In genomic region chr2:91283972-91284371, GRCm38 (mm10) we compare ENCODE assay signal across 17 mouse cellular contexts. TPM values are rescaled to one million over a fixed set of nuclear protein-coding genes. Genes with fewer than 3 reads are reported as not detected.
DNase-seq lines count a peak whose midpoint lies in the region; ATAC-seq and TF ChIP-seq lines count a peak whose summit lies in the region.
"Had no signal": no experiment of that assay in that cellular context is flagged by ENCODE, and none has a peak within 500 bp of the region (broad histone marks: within the 10 kb centered on the region; RNA-seq: fewer than 3 reads in every experiment).

No protein-coding gene starts in this region.

- no peak overlapping the region for H3K4me2 ChIP-seq in hindbrain, postnatal 0 days (ENCODE audit: low read depth, low read length)
- no peak overlapping the region for H3K4me2 ChIP-seq in hindbrain, embryonic 16.5 days (ENCODE audit: low read length)
- H3K4me2 ChIP-seq in midbrain, embryonic 15.5 days, result no peak overlapping the region
- no peak overlapping the region for H3K4me2 ChIP-seq in midbrain, postnatal 0 days (ENCODE audit: low read depth, low read length, poor library complexity, severe bottlenecking)
- no peak overlapping the region for H3K4me2 ChIP-seq in stomach, embryonic 16.5 days (ENCODE audit: low read depth, low read length)
- H3K4me2 ChIP-seq: heart, embryonic 15.5 days; hindbrain, embryonic 12.5 days had no signal

- H3K36me3 ChIP-seq in hindbrain, postnatal 0 days (ENCODE audit: insufficient read depth, low read length), result no peaks in the 10 kb centered on the region; the same call in 1 of the 2 replicates
- no peaks in the 10 kb centered on the region; the same call in 1 of the 2 replicates for H3K36me3 ChIP-seq in hindbrain, embryonic 16.5 days (ENCODE audit: control insufficient read depth, insufficient read depth, low read length)
- no peaks in the 10 kb centered on the region for H3K36me3 ChIP-seq in midbrain, embryonic 15.5 days (replicated peaks)
- peaks cover 7% of the 10 kb centered on the region; the same call in 1 of the 2 replicates for H3K36me3 ChIP-seq in midbrain, postnatal 0 days (ENCODE audit: insufficient read depth, low read length)
- H3K36me3 ChIP-seq in stomach, embryonic 16.5 days (ENCODE audit: control insufficient read depth, insufficient read depth, low read length), result no peaks in the 10 kb centered on the region
- H3K36me3 ChIP-seq: heart, embryonic 15.5 days had no signal

- H3K9ac ChIP-seq in hindbrain, postnatal 0 days (replicated peaks; ENCODE audit: low read length), result no peak overlapping the region
- no peak overlapping the region for H3K9ac ChIP-seq in hindbrain, embryonic 16.5 days (ENCODE audit: low read depth, low read length)
- H3K9ac ChIP-seq in midbrain, embryonic 15.5 days, result no peak overlapping the region
- no peak overlapping the region for H3K9ac ChIP-seq in midbrain, postnatal 0 days (replicated peaks; ENCODE audit: low read length, poor library complexity, severe bottlenecking)
- no peak overlapping the region for H3K9ac ChIP-seq in stomach, embryonic 16.5 days (ENCODE audit: low read length)
- H3K9ac ChIP-seq: hindbrain, embryonic 12.5 days had no signal

- peak overlapping the region; percentile 72; the same call in 1 of the 2 replicates for H3K27ac ChIP-seq in hindbrain, postnatal 0 days
- H3K27ac ChIP-seq in hindbrain, embryonic 16.5 days (ENCODE audit: low read depth, low read length), result no peak overlapping the region
- peak overlapping the region; percentile 32; the same call in 1 of the 2 replicates for H3K27ac ChIP-seq in midbrain, embryonic 15.5 days
- H3K27ac ChIP-seq in midbrain, postnatal 0 days (ENCODE audit: low read depth, low read length), result no peak overlapping the region
- peak overlapping the region; percentile 74; the same call in 1 of the 2 replicates for H3K27ac ChIP-seq in stomach, embryonic 16.5 days (ENCODE audit: low read length)
- H3K27ac ChIP-seq: hindbrain, embryonic 12.5 days; midbrain, embryonic 10.5 days had no signal

- no peak for ATAC-seq in hindbrain, postnatal 0 days
- ATAC-seq in hindbrain, embryonic 16.5 days, result no peak
- no peak for ATAC-seq in midbrain, embryonic 15.5 days (replicated peaks)
- ATAC-seq in midbrain, postnatal 0 days (ENCODE audit: low FRiP score), result no peak
- ATAC-seq in stomach, embryonic 16.5 days (ENCODE audit: insufficient read depth, low FRiP score), result no peak
- no peak for ATAC-seq in inflammation-experienced regulatory T-cells, adult 6 months
- ATAC-seq: Patski had no signal

- 70% methylated on average over 3 of the region's 3 CpGs for WGBS in hindbrain, postnatal 0 days
- WGBS in hindbrain, embryonic 16.5 days, result 82% methylated on average over 3 of the region's 3 CpGs
- WGBS in midbrain, embryonic 15.5 days, result 80% methylated on average over 3 of the region's 3 CpGs
- WGBS in midbrain, postnatal 0 days, result 76% methylated on average over 3 of the region's 3 CpGs
- 75% methylated on average over 3 of the region's 3 CpGs for WGBS in stomach, embryonic 16.5 days

- no peak for TF ChIP-seq CTCF in hindbrain, postnatal 0 days (IDR thresholded peaks at IDR 0.05; ENCODE audit: low read depth)
- no peak for TF ChIP-seq CTCF in midbrain, postnatal 0 days (IDR thresholded peaks at IDR 0.05)

- no peaks in the 10 kb centered on the region for H3K27me3 ChIP-seq in hindbrain, postnatal 0 days (ENCODE audit: insufficient read depth, low read length)
- no peaks in the 10 kb centered on the region for H3K27me3 ChIP-seq in hindbrain, embryonic 16.5 days (replicated peaks; ENCODE audit: control insufficient read depth, insufficient read depth, low read length)
- no peaks in the 10 kb centered on the region for H3K27me3 ChIP-seq in midbrain, embryonic 15.5 days (replicated peaks)
- no peaks in the 10 kb centered on the region for H3K27me3 ChIP-seq in midbrain, postnatal 0 days (ENCODE audit: insufficient read depth, low read length)
- H3K27me3 ChIP-seq in stomach, embryonic 16.5 days (ENCODE audit: control insufficient read depth, insufficient read depth, low read length), result no peaks in the 10 kb centered on the region
- H3K27me3 ChIP-seq: heart, embryonic 15.5 days; hindbrain, embryonic 12.5 days; Patski had no signal

- no peak overlapping the region for H3K4me3 ChIP-seq in hindbrain, postnatal 0 days (ENCODE audit: low read length)
- no peak overlapping the region for H3K4me3 ChIP-seq in hindbrain, embryonic 16.5 days (ENCODE audit: low read length)
- no peak overlapping the region for H3K4me3 ChIP-seq in midbrain, embryonic 15.5 days
- no peak overlapping the region for H3K4me3 ChIP-seq in midbrain, postnatal 0 days (ENCODE audit: low read depth, low read length)
- H3K4me3 ChIP-seq in stomach, embryonic 16.5 days (replicated peaks; ENCODE audit: low read length), result no peak overlapping the region
- H3K4me3 ChIP-seq: heart, embryonic 15.5 days; hindbrain, embryonic 12.5 days; midbrain, embryonic 10.5 days had no signal

- no peaks in the 10 kb centered on the region for H3K9me3 ChIP-seq in hindbrain, postnatal 0 days (ENCODE audit: low read length)
- no peaks in the 10 kb centered on the region for H3K9me3 ChIP-seq in hindbrain, embryonic 16.5 days (ENCODE audit: control insufficient read depth, low read length)
- H3K9me3 ChIP-seq in midbrain, embryonic 15.5 days, result no peaks in the 10 kb centered on the region
- H3K9me3 ChIP-seq in midbrain, postnatal 0 days (ENCODE audit: low read length), result no peaks in the 10 kb centered on the region
- H3K9me3 ChIP-seq in stomach, embryonic 16.5 days (replicated peaks; ENCODE audit: control insufficient read depth, low read length), result no peaks in the 10 kb centered on the region
- H3K9me3 ChIP-seq: heart, embryonic 15.5 days; hindbrain, embryonic 12.5 days; midbrain, embryonic 10.5 days had no signal

- H3K4me1 ChIP-seq in hindbrain, postnatal 0 days (ENCODE audit: insufficient read depth, low read length), result peaks cover 3% of the 10 kb centered on the region
- no peaks in the 10 kb centered on the region; the same call in 1 of the 2 replicates for H3K4me1 ChIP-seq in hindbrain, embryonic 16.5 days (ENCODE audit: control insufficient read depth, insufficient read depth, low read depth, low read length)
- H3K4me1 ChIP-seq in midbrain, embryonic 15.5 days, result peaks cover 2% of the 10 kb centered on the region; the same call in 1 of the 2 replicates
- H3K4me1 ChIP-seq in midbrain, postnatal 0 days (ENCODE audit: insufficient read depth, low read length), result no peaks in the 10 kb centered on the region
- H3K4me1 ChIP-seq in stomach, embryonic 16.5 days (ENCODE audit: control insufficient read depth, insufficient read depth, low read length), result peaks cover 17% of the 10 kb centered on the region; the same call in 1 of the 2 replicates

- peak; percentile 62 for DNase-seq in cerebellum, adult 9-11 months
- DNase-seq in cerebellum, postnatal 36 days, result no peak
- no peak for DNase-seq in hindbrain, postnatal 0 days (ENCODE audit: low spot score)
- DNase-seq in midbrain, postnatal 0 days (ENCODE audit: low spot score), result no peak
- DNase-seq: adrenal gland, postnatal 36 days; B cell, adult 2 months; kidney, adult 9 months; lung, postnatal 10 days had no signal

RNA-seq across cellular contexts. Expression of gene Arfgap2, which starts 19.2 kb away (rescaled TPM):
- total RNA-seq in hindbrain, postnatal 0 days (2014; rRNA removed), result 41.8 and 54.4 TPM in 2 replicates
- polyA plus RNA-seq in hindbrain, postnatal 0 days (2015; fragmentation: Nextera tagmentation; extraction: Ambion mirVana), result 53.8 and 54.1 TPM in 2 replicates
- polyA plus RNA-seq in hindbrain, embryonic 16.5 days (2015; fragmentation: Nextera tagmentation; extraction: Ambion mirVana), result 61.2 and 67.7 TPM in 2 replicates
- 76.0 and 76.1 TPM in 2 replicates for polyA plus RNA-seq in midbrain, embryonic 15.5 days (2015; fragmentation: Nextera tagmentation; extraction: Ambion mirVana)
- 47.7 and 51.1 TPM in 2 replicates for total RNA-seq in midbrain, postnatal 0 days (2014; rRNA removed)
- polyA plus RNA-seq in midbrain, postnatal 0 days (2015; fragmentation: Nextera tagmentation; extraction: Ambion mirVana), result 53.0 and 56.8 TPM in 2 replicates
- polyA plus RNA-seq in stomach, embryonic 16.5 days (2015; fragmentation: Nextera tagmentation; extraction: Ambion mirVana), result 82.0 and 82.3 TPM in 2 replicates
- polyA plus RNA-seq in inflammation-experienced regulatory T-cells, adult 6 months (2017; shearing (Covaris generic)), result 10 to 100 TPM; 73.7 to 97.8 (median 96.2) TPM

RNA-seq across cellular contexts. Expression of gene Pacsin3, which starts 28.2 kb away (rescaled TPM):
- 16.3 and 25.7 TPM in 2 replicates for total RNA-seq in hindbrain, postnatal 0 days (2014; rRNA removed)
- 26.0 and 26.1 TPM in 2 replicates for polyA plus RNA-seq in hindbrain, postnatal 0 days (2015; fragmentation: Nextera tagmentation; extraction: Ambion mirVana)
- polyA plus RNA-seq in hindbrain, embryonic 16.5 days (2015; fragmentation: Nextera tagmentation; extraction: Ambion mirVana), result 21.8 and 24.5 TPM in 2 replicates
- polyA plus RNA-seq in midbrain, embryonic 15.5 days (2015; fragmentation: Nextera tagmentation; extraction: Ambion mirVana), result 12.2 and 15.4 TPM in 2 replicates
- total RNA-seq in midbrain, postnatal 0 days (2014; rRNA removed), result 17.5 and 22.6 TPM in 2 replicates
- polyA plus RNA-seq in midbrain, postnatal 0 days (2015; fragmentation: Nextera tagmentation; extraction: Ambion mirVana), result 17.7 and 18.7 TPM in 2 replicates
- polyA plus RNA-seq in stomach, embryonic 16.5 days (2015; fragmentation: Nextera tagmentation; extraction: Ambion mirVana), result 65.5 and 73.3 TPM in 2 replicates
- under 1 TPM in 1 of 3 experiments, not detected in 2; 0.98 TPM for polyA plus RNA-seq in inflammation-experienced regulatory T-cells, adult 6 months (2017; shearing (Covaris generic))
- total RNA-seq: granulocyte monocyte progenitor cell, adult 5-6 weeks had no signal

RNA-seq across cellular contexts. Expression of gene Ddb2, which starts 47.2 kb away (rescaled TPM):
- total RNA-seq in hindbrain, postnatal 0 days (2014; rRNA removed), result 7.6 and 11.3 TPM in 2 replicates
- polyA plus RNA-seq in hindbrain, postnatal 0 days (2015; fragmentation: Nextera tagmentation; extraction: Ambion mirVana), result 11.5 and 12.9 TPM in 2 replicates
- 16.1 and 17.4 TPM in 2 replicates for polyA plus RNA-seq in hindbrain, embryonic 16.5 days (2015; fragmentation: Nextera tagmentation; extraction: Ambion mirVana)
- 18.1 and 18.8 TPM in 2 replicates for polyA plus RNA-seq in midbrain, embryonic 15.5 days (2015; fragmentation: Nextera tagmentation; extraction: Ambion mirVana)
- total RNA-seq in midbrain, postnatal 0 days (2014; rRNA removed), result 7.9 and 11.5 TPM in 2 replicates
- 13.4 and 14.2 TPM in 2 replicates for polyA plus RNA-seq in midbrain, postnatal 0 days (2015; fragmentation: Nextera tagmentation; extraction: Ambion mirVana)
- 17.1 and 20.5 TPM in 2 replicates for polyA plus RNA-seq in stomach, embryonic 16.5 days (2015; fragmentation: Nextera tagmentation; extraction: Ambion mirVana)
- 10 to 100 TPM; 56.2 to 82.8 (median 75.2) TPM for polyA plus RNA-seq in inflammation-experienced regulatory T-cells, adult 6 months (2017; shearing (Covaris generic))

Comparison
In these comparisons a context has a peak if more than half of its experiments do, and no peak if none do; other contexts are left out.
1. H3K27ac ChIP-seq: peak in hindbrain, postnatal 0 days (single experiment), midbrain, embryonic 15.5 days (single experiment) and stomach, embryonic 16.5 days (single experiment); none in hindbrain, embryonic 16.5 days (single experiment) and midbrain, postnatal 0 days (single experiment).